Mouse (Mus musculus): ENCODE results near the gene Mcemp1. TPM values are rescaled to one million over a fixed set of nuclear protein-coding genes. Genes with fewer than 3 reads are reported as not detected.

Gene Mcemp1
- polyA plus RNA-seq (2017; shearing (Covaris generic)): not detected

GRCm38 (mm10) chr8:3665507-3665906, at the start of gene Mcemp1:
Mcemp1 (plus strand) TSS chr8:3665754.

GRCm38 (mm10) chr8:3621199-3621970, 44.2 kb upstream of the Mcemp1 start, which contains the start of the genes Xab2 and Pet100:
Xab2 (minus strand) TSS chr8:3621316.
Pet100 (plus strand) TSS chr8:3621548.

GRCm38 (mm10) chr8:3625445-3625844, 40.1 kb upstream of the Mcemp1 start, which contains the start of gene Pcp2:
Pcp2 (minus strand) TSS chr8:3625545.

GRCm38 (mm10) chr8:3630647-3631477, 34.7 kb upstream of the Mcemp1 start, which contains the start of gene Stxbp2:
Stxbp2 (plus strand) TSS chr8:3630955.

GRCm38 (mm10) chr8:3655526-3655925, 10.0 kb upstream of the Mcemp1 start, which contains the start of gene Retn:
Retn (plus strand) TSS chr8:3655770.

GRCm38 (mm10) chr8:3671980-3672491, 6.5 kb downstream of the Mcemp1 start, which contains the start of gene Fcor:
Fcor (minus strand) TSS chr8:3672362.

GRCm38 (mm10) chr8:3676131-3676992, 10.8 kb downstream of the Mcemp1 start, which contains the start of gene Trappc5:
Trappc5 (plus strand) TSS chr8:3676299.

GRCm38 (mm10) chr8:3694121-3694520, 28.6 kb downstream of the Mcemp1 start, which contains the start of gene Fcer2a:
Fcer2a (minus strand) TSS chr8:3694175.

Other genes with a start within 250 kb of the Mcemp1 start
- gene Pex11g, start 198.1 kb upstream of the Mcemp1 start, polyA plus RNA-seq (2017; shearing (Covaris generic)): 2.7 TPM
- gene Tex45, start 194.9 kb upstream of the Mcemp1 start, polyA plus RNA-seq (2017; shearing (Covaris generic)): not detected
- 1.5 TPM for gene Zfp358, start 172.6 kb upstream of the Mcemp1 start, polyA plus RNA-seq (2017; shearing (Covaris generic))
- gene Mcoln1, start 165.3 kb upstream of the Mcemp1 start, polyA plus RNA-seq (2017; shearing (Covaris generic)): 81.1 TPM
- gene Pnpla6, start 150.4 kb upstream of the Mcemp1 start, polyA plus RNA-seq (2017; shearing (Covaris generic)): 37.4 TPM
- not detected for gene C330021F23Rik, start 97.8 kb upstream of the Mcemp1 start, polyA plus RNA-seq (2017; shearing (Covaris generic))
- gene Camsap3, start 78.5 kb upstream of the Mcemp1 start, polyA plus RNA-seq (2017; shearing (Covaris generic)): 0.98 TPM
- 113 TPM for gene Xab2, start 44.4 kb upstream of the Mcemp1 start, polyA plus RNA-seq (2017; shearing (Covaris generic))
- gene Pet100, start 44.2 kb upstream of the Mcemp1 start, polyA plus RNA-seq (2017; shearing (Covaris generic)): 79.9 TPM
- not detected for gene Pcp2, start 40.2 kb upstream of the Mcemp1 start, polyA plus RNA-seq (2017; shearing (Covaris generic))
- gene Stxbp2, start 34.8 kb upstream of the Mcemp1 start, polyA plus RNA-seq (2017; shearing (Covaris generic)): 212 TPM
- gene Retn, start 10.0 kb upstream of the Mcemp1 start, polyA plus RNA-seq (2017; shearing (Covaris generic)): not detected
- not detected for gene Fcor, start 6.6 kb downstream of the Mcemp1 start, polyA plus RNA-seq (2017; shearing (Covaris generic))
- gene Trappc5, start 10.5 kb downstream of the Mcemp1 start, polyA plus RNA-seq (2017; shearing (Covaris generic)): 22.3 TPM
- 0.46 TPM for gene Fcer2a, start 28.4 kb downstream of the Mcemp1 start, polyA plus RNA-seq (2017; shearing (Covaris generic))
- not detected for gene Clec4g, start 54.9 kb downstream of the Mcemp1 start, polyA plus RNA-seq (2017; shearing (Covaris generic))
- gene Cd209a, start 83.2 kb downstream of the Mcemp1 start, polyA plus RNA-seq (2017; shearing (Covaris generic)): 0.60 TPM
- 0.35 TPM for gene Cd209e, start 188.6 kb downstream of the Mcemp1 start, polyA plus RNA-seq (2017; shearing (Covaris generic))
- not detected for gene Cd209d, start 212.8 kb downstream of the Mcemp1 start, polyA plus RNA-seq (2017; shearing (Covaris generic))